Comparison of ENCODE assay signal across 8 mouse cellular contexts in the genomic region with DNA sequence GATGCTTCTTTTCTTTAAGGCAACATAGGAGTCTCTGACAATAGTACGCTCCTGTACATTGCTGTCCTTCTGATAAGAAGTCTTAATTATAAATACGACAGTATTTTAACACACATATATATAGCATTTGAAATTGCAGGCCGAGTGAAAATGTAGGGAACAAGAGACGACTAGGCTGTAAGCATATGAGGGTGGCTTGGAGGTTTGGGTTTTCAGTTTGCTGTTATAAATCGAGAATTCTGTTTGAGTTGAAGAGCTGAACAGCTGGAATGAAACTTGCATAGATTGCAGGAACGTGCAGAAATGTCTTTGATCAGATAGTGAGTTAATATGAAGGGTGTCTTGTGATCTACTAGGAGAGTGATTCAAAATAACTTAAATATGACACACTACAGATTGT. TPM values are rescaled to one million over a fixed set of nuclear protein-coding genes. Genes with fewer than 3 reads are reported as not detected.
A peak's percentile ranks its signal among the peaks of the same experiment; 100 is the strongest.
DNase-seq lines count a peak whose midpoint lies in the region; ATAC-seq lines count a peak whose summit lies in the region.
"Had no signal": no experiment of that assay in that cellular context is flagged by ENCODE, and none has a peak within 500 bp of the region (broad histone marks: within the 10 kb centered on the region; RNA-seq: fewer than 3 reads in every experiment).

No protein-coding gene starts in this region.

- no peak for DNase-seq in lung, postnatal 14 days
- DNase-seq in c-Kit-positive CD71-positive TER-119-positive erythroid progenitor cells, embryonic 14.5 days (ENCODE audit: low spot score) = peak; percentile 15
- peak; percentile 36 for DNase-seq in hindbrain, embryonic 14.5 days (ENCODE audit: low spot score)
- no peak for DNase-seq in cerebellum, postnatal 36 days
- DNase-seq: kidney, adult 11 months had no signal

- H3K27me3 ChIP-seq in lung, embryonic 15.5 days = no peaks in the 10 kb centered on the region
- no peaks in the 10 kb centered on the region for H3K27me3 ChIP-seq in hindbrain, embryonic 14.5 days (ENCODE audit: control insufficient read depth, insufficient read depth, low read length)
- no peaks in the 10 kb centered on the region for H3K27me3 ChIP-seq in neural tube, embryonic 14.5 days (ENCODE audit: control insufficient read depth, insufficient read depth, low read length)

- H3K4me1 ChIP-seq in lung, embryonic 15.5 days = 0 out of 2 replicates have a peak, but pooled peaks cover 3% of the 10 kb centered on the region
- peaks cover 4% of the 10 kb centered on the region; the same call in 1 of the 2 replicates for H3K4me1 ChIP-seq in hindbrain, embryonic 14.5 days (replicated peaks; ENCODE audit: control insufficient read depth, insufficient read depth, low read length)
- 0 out of 2 replicates have a peak, but pooled peaks cover 3% of the 10 kb centered on the region for H3K4me1 ChIP-seq in neural tube, embryonic 14.5 days (ENCODE audit: control insufficient read depth, insufficient read depth, low read length)

- no peak for ATAC-seq in lung, embryonic 15.5 days (ENCODE audit: borderline replicate concordance, extremely low read depth, low FRiP score, low TSS enrichment)
- ATAC-seq in hindbrain, embryonic 14.5 days (ENCODE audit: low FRiP score) = no peak
- no peak for ATAC-seq in neural tube, embryonic 14.5 days (ENCODE audit: low read depth)
- no peak for ATAC-seq in frontal cortex, adult (ENCODE audit: low TSS enrichment)

- no peaks in the 10 kb centered on the region for H3K9me3 ChIP-seq in lung, embryonic 15.5 days
- H3K9me3 ChIP-seq in hindbrain, embryonic 14.5 days (ENCODE audit: control insufficient read depth, low read length) = no peaks in the 10 kb centered on the region
- no peaks in the 10 kb centered on the region for H3K9me3 ChIP-seq in neural tube, embryonic 14.5 days (ENCODE audit: control insufficient read depth, low read length)

- no peak overlapping the region for H3K27ac ChIP-seq in lung, embryonic 15.5 days
- no peak overlapping the region for H3K27ac ChIP-seq in hindbrain, embryonic 14.5 days
- H3K27ac ChIP-seq in neural tube, embryonic 14.5 days (ENCODE audit: low read depth, low read length) = no peak overlapping the region

- peak overlapping the region; percentile 30; the same call in 1 of the 2 replicates for H3K4me2 ChIP-seq in lung, embryonic 15.5 days
- peak overlapping the region; percentile 67 for H3K4me2 ChIP-seq in hindbrain, embryonic 14.5 days (replicated peaks)
- H3K4me2 ChIP-seq in neural tube, embryonic 14.5 days (ENCODE audit: low read depth, low read length) = peak overlapping the region; percentile 44

- H3K4me3 ChIP-seq in lung, embryonic 15.5 days = peak overlapping the region; percentile 7; the same call in 1 of the 2 replicates
- peak overlapping the region; percentile 92 for H3K4me3 ChIP-seq in hindbrain, embryonic 14.5 days (replicated peaks; ENCODE audit: low read length)
- peak overlapping the region; percentile 91 for H3K4me3 ChIP-seq in neural tube, embryonic 14.5 days (ENCODE audit: low read depth, low read length)

- WGBS in lung, embryonic 15.5 days = 31% methylated on average over 6 of the region's 6 CpGs
- 53% methylated on average over 6 of the region's 6 CpGs for WGBS in hindbrain, embryonic 14.5 days
- 54% methylated on average over 6 of the region's 6 CpGs for WGBS in neural tube, embryonic 14.5 days

- no peak overlapping the region for H3K9ac ChIP-seq in lung, embryonic 15.5 days
- peak overlapping the region; percentile 51 for H3K9ac ChIP-seq in hindbrain, embryonic 14.5 days
- H3K9ac ChIP-seq in neural tube, embryonic 14.5 days (replicated peaks; ENCODE audit: low read depth, low read length) = no peak overlapping the region

- no peaks in the 10 kb centered on the region for H3K36me3 ChIP-seq in lung, embryonic 15.5 days
- H3K36me3 ChIP-seq in hindbrain, embryonic 14.5 days (replicated peaks; ENCODE audit: control insufficient read depth, insufficient read depth) = no peaks in the 10 kb centered on the region
- no peaks in the 10 kb centered on the region for H3K36me3 ChIP-seq in neural tube, embryonic 14.5 days (ENCODE audit: control insufficient read depth, insufficient read depth, low read length)

RNA-seq across cellular contexts. Expression of a gene that starts 2.4 kb away (rescaled TPM):
- 25.5 and 30.3 TPM in 2 replicates for polyA plus RNA-seq in lung, embryonic 15.5 days (2015; fragmentation: Nextera tagmentation; extraction: Ambion mirVana)
- 62.2 and 74.7 TPM in 2 replicates for polyA plus RNA-seq in hindbrain, embryonic 14.5 days (2014; fragmentation: Nextera tagmentation; extraction: Ambion mirVana)
- polyA plus RNA-seq in neural tube, embryonic 14.5 days (2014; fragmentation: Nextera tagmentation; extraction: Ambion mirVana) = 73.7 and 74.6 TPM in 2 replicates

Comparison
In these comparisons a context has a peak if more than half of its experiments do, and no peak if none do; other contexts are left out.
1. H3K4me3 ChIP-seq: peak in every context shown above with its lines; median percentile 92 in hindbrain, embryonic 14.5 days; 91 in neural tube, embryonic 14.5 days; 7 in lung, embryonic 15.5 days.
2. DNase-seq: peak in c-Kit-positive CD71-positive TER-119-positive erythroid progenitor cells, embryonic 14.5 days (single experiment) and hindbrain, embryonic 14.5 days (single experiment); none in lung, postnatal 14 days (single experiment) and cerebellum, postnatal 36 days (0 of 2).
3. Peak in every context shown above with its lines, with median percentiles within 50 percentile points of each other: H3K4me2 ChIP-seq.